Mouse (Mus musculus) embryonic facial prominence, embryonic 11.5 days (tissue): ENCODE measurements around the gene Tanc1. TPM values are rescaled to one million over a fixed set of nuclear protein-coding genes. Genes with fewer than 3 reads are reported as not detected.

Experiments
- ATAC-seq: fragments of 200-750 bp; cut with Nextera tagmentation; replicated peaks from 2 replicates; pipeline ENCODE4 v1.8.0; 2017; ENCODE audit warnings: low read depth; ENCODE audit not compliant: insufficient number of reproducible peaks, low FRiP score, low TSS enrichment
- DNase-seq: peaks from one replicate; pipeline ENCODE4 v3.0.0-alpha.2; 2015; ENCODE audit warnings: low spot score
- H3K27ac ChIP-seq: fragments of 300-500 bp; sonication (generic); replicated peaks from 2 replicates; pipeline ENCODE4 v1.5.1; 2014; ENCODE audit warnings: mild to moderate bottlenecking, low read depth, low read length, control low read depth
- H3K27me3 ChIP-seq: fragments of 300-500 bp; sonication (generic); 2 replicates; pipeline ENCODE4 v1.6.1; 2014; ENCODE audit warnings: mild to moderate bottlenecking, low read length, moderate library complexity, mixed read lengths; ENCODE audit not compliant: control insufficient read depth, insufficient read depth
- H3K36me3 ChIP-seq: fragments of 300-500 bp; sonication (generic); replicated peaks from 2 replicates; pipeline ENCODE4 v1.6.1; 2014; ENCODE audit warnings: low read depth, mild to moderate bottlenecking, low read length, moderate library complexity, mixed read lengths; ENCODE audit not compliant: control insufficient read depth, insufficient read depth
- H3K4me1 ChIP-seq: fragments of 300-500 bp; sonication (generic); 2 replicates; pipeline ENCODE4 v1.6.1; 2014; ENCODE audit warnings: low read length, mixed read lengths; ENCODE audit not compliant: control insufficient read depth, insufficient read depth
- H3K4me2 ChIP-seq: fragments of 300-500 bp; sonication (generic); 2 replicates; pipeline ENCODE4 v1.6.1; 2014; ENCODE audit warnings: low read depth, mild to moderate bottlenecking, control low read depth, low read length, moderate library complexity
- H3K4me3 ChIP-seq: fragments of 300-500 bp; sonication (generic); 2 replicates; pipeline ENCODE4 v1.5.1; 2014; ENCODE audit warnings: low read depth, low read length, control low read depth
- H3K9ac ChIP-seq: fragments of 300-500 bp; sonication (generic); replicated peaks from 2 replicates; pipeline ENCODE4 v1.6.1; 2014; ENCODE audit warnings: mild to moderate bottlenecking, control low read depth, low read length
- H3K9me3 ChIP-seq: fragments of 300-500 bp; sonication (generic); replicated peaks from 2 replicates; pipeline ENCODE4 v1.6.1; 2016; ENCODE audit warnings: mild to moderate bottlenecking, low read length, inconsistent platforms, mixed read lengths; ENCODE audit not compliant: control insufficient read depth
- WGBS: fragments of 180-500 bp; shearing (Covaris S2); extraction: QIAGEN DNeasy Blood & Tissue Kit; methylation state at CpG from one replicate; pipeline ENCODE4 v1.1.7; 2014; 5-methylcytosine and 5-hydroxymethylcytosine counted together
- polyA plus RNA-seq: library from polyadenylated mRNA; unstranded; fragments of >200 nt; fragmentation: Nextera tagmentation; extraction: Ambion mirVana; gene quantifications from 2 replicates; pipeline ENCODE4 v1.2.1, GENCODE M21; 2014

The Tanc1 gene
- polyA plus RNA-seq, 1 experiment from 2014 or later: 22.7 TPM

- WGBS: 81% methylated on average over 9 of the region's 9 CpGs
- DNase-seq: no peak
- H3K36me3 ChIP-seq: no peaks in the 10 kb centered on the region
These were observed 242.5 kb downstream of the Tanc1 start for GRCm38 (mm10) chr2:59854363-59854762.

GRCm38 (mm10) chr2:59862618-59863017 lies 250.8 kb downstream of the Tanc1 start:
- H3K27me3 ChIP-seq: no peaks in the 10 kb centered on the region
- H3K36me3 ChIP-seq: no peaks in the 10 kb centered on the region; the same call in 1 of the 2 replicates
- H3K9me3 ChIP-seq: no peaks in the 10 kb centered on the region
- no peaks in the 10 kb centered on the region for H3K4me1 ChIP-seq
- H3K4me2 ChIP-seq: no peak overlapping the region
- no peak overlapping the region for H3K27ac ChIP-seq
- ATAC-seq: no peak
- WGBS: 91% methylated on average over 6 of the region's 6 CpGs
- H3K4me3 ChIP-seq: no peak overlapping the region
- H3K9ac ChIP-seq: no peak overlapping the region
- no peak for DNase-seq

More at GRCm38 (mm10) chr2:59854363-59854762, 242.5 kb downstream of the Tanc1 start:
- Histone ChIP-seq H3K4me1 (no peaks in the 10 kb centered on the region), H3K9me3 (no peaks in the 10 kb centered on the region), H3K4me2 (no peak overlapping the region), H3K9ac (no peak overlapping the region), H3K27ac (no peak overlapping the region), H3K4me3 (no peak overlapping the region), H3K27me3 (no peaks in the 10 kb centered on the region)
- ATAC-seq: no peak

GRCm38 (mm10) chr2:59870526-59870925 lies 258.7 kb downstream of the Tanc1 start:
- 90% methylated on average over 6 of the region's 6 CpGs for WGBS
- Histone ChIP-seq H3K4me3 (no peak overlapping the region), H3K4me1 (no peaks in the 10 kb centered on the region), H3K27ac (no peak overlapping the region), H3K27me3 (no peaks in the 10 kb centered on the region), H3K36me3 (no peaks in the 10 kb centered on the region), H3K9ac (no peak overlapping the region), H3K9me3 (no peaks in the 10 kb centered on the region), H3K4me2 (no peak overlapping the region)
- no peak for ATAC-seq
- no peak for DNase-seq

- H3K4me1 ChIP-seq: no peaks in the 10 kb centered on the region
- no peak overlapping the region for H3K27ac ChIP-seq
- no peak overlapping the region for H3K4me3 ChIP-seq
- no peak overlapping the region for H3K9ac ChIP-seq
- H3K9me3 ChIP-seq: no peaks in the 10 kb centered on the region
- H3K4me2 ChIP-seq: no peak overlapping the region
- DNase-seq (no peak), ATAC-seq (no peak)
- 92% methylated on average over 15 of the region's 15 CpGs for WGBS
- no peaks in the 10 kb centered on the region for H3K27me3 ChIP-seq
- H3K36me3 ChIP-seq: no peaks in the 10 kb centered on the region
These were observed 264.6 kb downstream of the Tanc1 start for GRCm38 (mm10) chr2:59876482-59876881.

GRCm38 (mm10) chr2:59877335-59877734 lies 265.5 kb downstream of the Tanc1 start:
- no peak overlapping the region for H3K9ac ChIP-seq
- no peaks in the 10 kb centered on the region for H3K9me3 ChIP-seq
- H3K27ac ChIP-seq: no peak overlapping the region
- no peaks in the 10 kb centered on the region for H3K36me3 ChIP-seq
- WGBS: 75% methylated on average over 4 of the region's 4 CpGs
- no peaks in the 10 kb centered on the region for H3K27me3 ChIP-seq
- no peak overlapping the region for H3K4me2 ChIP-seq
- no peak for ATAC-seq
- H3K4me1 ChIP-seq: no peaks in the 10 kb centered on the region
- no peak overlapping the region for H3K4me3 ChIP-seq
- no peak for DNase-seq

GRCm38 (mm10) chr2:59878221-59878620 lies 266.4 kb downstream of the Tanc1 start:
- DNase-seq (no peak), ATAC-seq (no peak)
- H3K27me3 ChIP-seq: no peaks in the 10 kb centered on the region
- WGBS: 75% methylated on average over 19 of the region's 19 CpGs
- H3K4me1 ChIP-seq: no peaks in the 10 kb centered on the region
- H3K36me3 ChIP-seq: no peaks in the 10 kb centered on the region
- no peak overlapping the region for H3K9ac ChIP-seq
- H3K9me3 ChIP-seq: no peaks in the 10 kb centered on the region
- no peak overlapping the region for H3K27ac ChIP-seq
- H3K4me2 ChIP-seq: no peak overlapping the region
- H3K4me3 ChIP-seq: no peak overlapping the region

- H3K4me3 ChIP-seq: peak overlapping the region; percentile 81; the same call in 1 of the 2 replicates
- H3K36me3 ChIP-seq: no peaks in the 10 kb centered on the region
- no peak for ATAC-seq
- no peak overlapping the region for H3K27ac ChIP-seq
- DNase-seq: no peak
- H3K4me2 ChIP-seq: peak overlapping the region; percentile 50; the same call in 1 of the 2 replicates
- H3K9me3 ChIP-seq: no peaks in the 10 kb centered on the region
- H3K4me1 ChIP-seq: no peaks in the 10 kb centered on the region
- H3K27me3 ChIP-seq: no peaks in the 10 kb centered on the region
- 88% methylated on average over 6 of the region's 6 CpGs for WGBS
- H3K9ac ChIP-seq: peak overlapping the region; percentile 72
These were observed 269.6 kb downstream of the Tanc1 start for GRCm38 (mm10) chr2:59881404-59881803.

- Histone ChIP-seq H3K9ac (peak within 1 kb of the TSS; percentile 72), H3K27ac (no peak within 1 kb of the TSS), H3K27me3 (no peaks in the 10 kb centered on the region), H3K4me1 (no peaks in the 10 kb centered on the region), H3K36me3 (no peaks in the 10 kb centered on the region), H3K4me2 (peak within 1 kb of the TSS; percentile 50), H3K4me3 (peak within 1 kb of the TSS; percentile 81), H3K9me3 (no peaks in the 10 kb centered on the region)
- ATAC-seq: peak; percentile 94
- peak; percentile 94 for DNase-seq
- WGBS: 5% methylated on average over 56 of the region's 57 CpGs
These were observed 270.2 kb downstream of the Tanc1 start, which contains the start of gene Wdsub1 for GRCm38 (mm10) chr2:59881831-59882741. Gene Wdsub1, minus strand, starts transcription at chr2:59882591.
